Mouse (Mus musculus) gastrocnemius, adult 2 months (tissue): ENCODE results near the gene Ybx2. TPM values are rescaled to one million over a fixed set of nuclear protein-coding genes. Genes with fewer than 3 reads are reported as not detected.
A peak's percentile ranks its signal among the peaks of the same experiment; 100 is the strongest.

ENCODE experiments used
- DNase-seq: peaks from one replicate; pipeline ENCODE4 v3.0.0; 2022
- H3K27ac ChIP-seq: fragments of 200-600 bp; 2 replicates; pipeline ENCODE4 v1.8.1; 2022; ENCODE audit warnings: mild to moderate bottlenecking
- H3K4me3 ChIP-seq: fragments of 200-600 bp; 2 replicates; pipeline ENCODE4 v1.8.1; 2022; ENCODE audit warnings: mild to moderate bottlenecking, moderate library complexity
- CTCF ChIP-seq: fragments of 200-600 bp; IDR thresholded peaks from 2 replicates; pipeline ENCODE4 v1.8.1; 2022; ENCODE audit warnings: antibody characterized with exemption, mild to moderate bottlenecking, moderate library complexity
- intact Hi-C: fragments of 180-260 bp; cut with DNase I; formaldehyde crosslinking; loops from one replicate; pipeline ENCODE4 v1.15.1; 2025
- total RNA-seq, 2 experiments: library from RNA; stranded (reverse); gene quantifications; 2 replicates each; pipeline ENCODE4 v1.2.3; 2021

Gene Ybx2
- total RNA-seq, 2 experiments from 2014 or later = 8.0 to 16.5 TPM

DNA sequence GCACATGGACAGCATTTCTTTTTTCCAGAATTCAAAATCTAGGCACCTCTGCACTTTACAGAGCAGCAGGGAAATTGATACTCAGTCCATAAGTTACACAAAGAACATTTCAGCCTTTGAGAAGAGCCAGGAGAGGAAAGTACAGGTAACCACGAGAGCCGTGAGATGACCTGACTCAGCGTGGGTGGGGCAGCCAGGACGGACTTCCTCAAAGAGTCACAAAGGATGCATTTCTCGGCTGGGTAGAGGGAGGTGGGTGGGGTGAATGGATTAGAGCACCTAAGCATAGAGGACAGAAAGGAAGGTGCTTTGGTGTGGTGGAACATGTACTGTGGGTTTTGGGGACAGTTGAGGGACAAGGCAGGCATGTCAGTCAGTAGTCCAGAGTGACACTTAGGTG lies 26.2 kb downstream of the Ybx2 start:
- Histone ChIP-seq H3K4me3 (no peak overlapping the region), H3K27ac (no peak overlapping the region)
- no peak for DNase-seq
- intact Hi-C loops = no loop called here
- TF ChIP-seq CTCF = no peak

DNA sequence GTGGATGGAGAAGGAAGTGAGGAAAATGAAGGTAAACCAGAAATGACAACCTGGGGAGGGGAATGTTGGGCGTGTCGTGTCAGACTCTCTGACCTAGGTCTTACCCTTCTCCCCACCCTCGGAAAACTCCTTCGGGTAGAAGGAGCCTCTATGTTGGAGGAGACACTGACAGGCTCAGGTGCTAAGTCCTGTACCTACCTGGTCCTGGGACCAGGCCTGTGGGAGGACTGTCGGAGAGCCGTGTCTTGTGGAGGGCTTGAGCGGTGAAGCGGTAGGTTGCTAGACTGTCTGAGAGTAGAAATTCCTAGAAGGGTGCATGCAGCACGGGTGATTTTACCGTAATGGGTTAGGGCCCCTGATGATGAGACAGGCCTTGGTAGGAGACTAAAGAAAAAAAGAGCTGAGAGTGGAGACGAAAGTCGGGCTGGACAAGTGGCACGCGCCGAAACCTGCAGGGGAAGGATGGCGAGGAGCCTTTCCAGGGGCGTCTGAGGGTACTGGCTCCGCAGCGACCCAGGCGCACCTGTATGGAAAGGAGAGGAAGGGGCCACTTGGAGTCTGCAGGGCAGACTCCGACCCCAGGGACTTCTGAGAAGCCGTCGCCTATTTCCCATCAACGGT lies 29.2 kb downstream of the Ybx2 start, which contains the start of gene Cldn7:
Cldn7 (plus strand) TSS at position 130 of the 621 bp plus-strand sequence.
- Histone ChIP-seq H3K27ac (no peak within 1 kb of the TSS), H3K4me3 (peak within 1 kb of the TSS; percentile 40)
- TF ChIP-seq CTCF = no peak
- DNase-seq = no peak
- intact Hi-C loops = no loop called here

DNA sequence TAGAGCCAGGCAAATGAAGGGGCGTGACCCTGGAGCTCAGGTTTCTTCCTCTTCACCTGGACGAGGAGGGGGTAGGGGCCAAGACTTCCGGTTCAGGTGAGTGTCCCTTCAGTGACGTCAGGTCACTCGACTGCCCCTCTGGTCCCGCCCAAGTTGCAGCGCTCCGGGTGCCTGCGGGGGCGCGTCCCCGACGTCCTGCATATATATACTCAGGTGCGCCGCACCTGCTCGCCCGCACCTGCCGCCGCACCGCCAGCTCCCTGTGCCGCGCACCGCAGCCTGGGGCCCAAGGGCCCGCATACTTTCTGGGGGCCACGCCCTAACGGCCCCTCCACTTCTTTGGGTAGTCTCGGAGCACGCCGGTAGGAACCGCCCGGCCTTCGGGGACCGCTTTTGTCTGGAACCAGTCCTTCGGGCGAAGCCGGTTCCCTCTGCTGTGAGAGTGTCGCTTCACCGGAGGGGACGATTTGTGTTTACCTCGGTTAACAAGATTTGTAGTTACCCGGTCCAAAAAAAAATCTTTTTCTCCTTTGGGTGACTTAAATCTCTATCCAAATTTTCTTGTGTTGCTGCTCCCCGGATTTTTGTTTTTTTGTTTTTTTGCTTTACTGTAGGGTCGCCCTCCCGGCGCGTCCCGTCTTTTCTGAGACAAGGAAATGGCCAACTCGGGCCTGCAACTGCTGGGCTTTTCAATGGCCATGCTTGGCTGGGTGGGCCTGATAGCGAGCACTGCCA lies 29.8 kb downstream of the Ybx2 start:
- no peak overlapping the region for H3K27ac ChIP-seq
- H3K4me3 ChIP-seq = peak overlapping the region; percentile 40
- no peak for DNase-seq
- intact Hi-C loops = no loop called here
- no peak for TF ChIP-seq CTCF

DNA sequence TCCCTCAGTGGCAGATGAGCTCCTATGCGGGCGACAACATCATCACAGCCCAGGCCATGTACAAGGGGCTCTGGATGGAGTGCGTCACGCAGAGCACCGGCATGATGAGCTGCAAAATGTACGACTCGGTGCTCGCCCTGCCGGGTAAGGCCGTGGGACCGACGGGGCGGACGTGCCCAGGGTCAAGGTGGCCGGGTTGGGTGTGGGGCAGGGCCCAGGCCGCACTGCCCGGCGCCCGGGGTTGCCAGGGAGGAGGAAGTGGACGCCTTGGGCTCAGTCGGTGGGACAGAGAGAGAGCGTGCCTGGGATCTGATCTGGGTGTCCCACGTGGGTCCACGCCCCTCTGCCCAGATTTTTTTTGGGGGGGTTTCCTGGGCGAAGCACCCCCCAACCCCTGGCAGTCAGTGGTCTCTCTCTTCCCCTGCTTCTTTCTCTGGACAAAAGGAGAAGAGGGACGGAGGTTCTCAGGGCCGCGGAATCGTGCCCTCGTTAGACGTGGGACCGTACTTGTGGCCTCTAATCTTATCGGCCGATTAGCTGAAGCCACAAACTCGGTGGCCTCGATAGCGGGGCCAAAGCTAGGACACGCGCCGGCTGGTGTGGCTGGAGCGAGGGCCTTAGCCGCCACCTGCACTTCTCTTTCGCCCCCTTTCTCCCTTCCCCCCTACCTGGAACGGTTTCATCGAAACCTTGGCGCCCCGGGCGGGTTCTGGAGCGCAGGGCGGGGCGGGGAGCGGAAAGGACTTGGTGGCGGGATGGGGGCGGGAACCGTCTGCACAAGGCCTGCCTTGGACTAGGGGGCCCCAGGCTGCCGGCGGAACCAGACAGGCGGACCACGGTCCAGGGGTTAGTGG lies 30.6 kb downstream of the Ybx2 start:
- intact Hi-C loops = no loop called here
- TF ChIP-seq CTCF = no peak
- peak overlapping the region; percentile 71 for H3K4me3 ChIP-seq
- DNase-seq = peak; percentile 53
- H3K27ac ChIP-seq = no peak overlapping the region

DNA sequence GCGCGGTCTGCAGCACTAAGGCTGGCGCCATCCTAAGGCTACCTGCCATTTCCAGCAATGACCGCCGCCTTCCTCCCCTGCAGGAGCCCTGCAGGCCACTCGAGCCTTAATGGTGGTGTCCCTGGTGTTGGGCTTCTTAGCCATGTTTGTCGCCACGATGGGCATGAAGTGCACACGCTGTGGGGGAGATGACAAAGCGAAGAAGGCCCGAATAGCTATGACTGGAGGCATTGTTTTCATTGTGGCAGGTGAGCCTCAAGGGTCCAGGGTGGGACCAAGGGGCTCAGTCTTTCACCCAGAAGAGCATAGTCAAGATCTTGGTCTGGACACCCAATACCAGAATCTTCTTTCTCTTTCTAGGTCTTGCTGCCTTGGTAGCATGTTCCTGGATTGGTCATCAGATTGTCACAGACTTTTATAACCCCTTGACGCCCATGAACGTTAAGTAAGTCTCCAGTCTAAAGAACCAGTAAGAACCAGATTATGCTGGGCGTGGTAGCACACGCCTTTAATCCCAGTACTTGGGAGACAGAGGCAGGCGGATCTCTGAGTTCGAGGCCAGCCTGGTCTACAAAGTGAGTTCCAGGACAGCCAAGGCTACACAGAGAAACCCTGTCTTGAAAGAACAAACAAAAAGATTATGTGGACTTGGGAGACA lies 31.4 kb downstream of the Ybx2 start:
- no peak for DNase-seq
- Histone ChIP-seq H3K4me3 (peak overlapping the region; percentile 71), H3K27ac (no peak overlapping the region)
- TF ChIP-seq CTCF = no peak
- intact Hi-C loops = no loop called here

DNA sequence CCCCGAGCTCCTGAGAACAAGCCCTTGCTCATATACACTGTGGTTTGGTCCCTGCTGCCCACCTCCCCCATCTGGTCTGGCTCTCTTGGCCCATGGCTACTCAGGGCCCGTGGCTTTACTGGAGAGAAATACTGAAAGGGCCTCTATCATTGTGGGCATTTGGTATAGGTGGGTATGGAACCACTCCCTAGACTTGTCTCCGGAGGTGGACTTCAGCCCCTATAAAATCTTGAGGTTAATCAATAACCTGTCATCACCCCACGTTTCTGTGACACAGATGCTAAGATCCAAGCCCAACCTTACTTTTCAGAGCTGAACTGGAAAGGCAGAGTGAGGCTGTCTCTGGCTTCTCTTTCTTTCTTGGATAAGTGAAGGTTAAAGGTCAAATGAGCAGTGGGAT lies 33.2 kb downstream of the Ybx2 start:
- DNase-seq = no peak
- Histone ChIP-seq H3K4me3 (no peak overlapping the region), H3K27ac (no peak overlapping the region)
- intact Hi-C loops = no loop called here
- TF ChIP-seq CTCF = no peak

DNA sequence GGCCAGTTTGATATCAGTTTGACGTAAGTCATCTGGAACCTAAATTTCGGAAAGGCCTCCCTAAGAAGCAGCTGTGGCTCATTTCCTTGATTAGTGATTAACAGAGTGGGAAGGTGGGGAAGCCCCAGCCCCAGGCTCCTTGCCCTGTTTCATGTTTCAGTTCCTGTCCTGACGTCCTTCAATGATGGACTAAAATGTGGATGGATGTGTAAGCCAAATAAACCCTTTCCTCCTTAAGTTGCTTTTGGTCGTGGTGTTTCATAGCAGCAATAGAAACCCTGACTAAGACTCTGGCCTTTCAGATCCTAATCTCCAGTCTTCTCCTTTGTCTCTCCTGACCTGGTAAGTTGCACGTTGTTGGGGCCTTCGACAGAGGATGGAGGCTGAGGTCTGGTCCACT lies 34.6 kb downstream of the Ybx2 start:
- H3K4me3 ChIP-seq = no peak overlapping the region
- intact Hi-C loops = no loop called here
- TF ChIP-seq CTCF = no peak
- H3K27ac ChIP-seq = no peak overlapping the region
- no peak for DNase-seq

DNA sequence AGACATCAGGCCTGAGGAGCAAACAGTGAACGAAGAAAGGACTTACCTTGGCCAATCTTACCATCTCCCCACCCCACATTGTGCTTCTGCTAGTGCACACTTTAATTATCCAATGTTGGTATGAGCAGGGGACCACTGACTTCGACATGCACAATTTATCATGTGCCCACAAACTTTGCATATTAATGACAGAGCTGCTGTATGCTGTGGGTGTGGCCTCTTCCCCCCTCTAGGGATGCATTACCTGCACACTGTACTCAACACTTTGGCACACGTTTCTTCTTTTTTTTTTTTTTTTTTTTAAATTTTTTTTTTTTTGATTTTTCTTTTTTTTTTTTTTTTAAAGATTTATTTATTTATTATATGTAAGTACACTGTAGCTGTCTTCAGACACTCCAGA lies 35.2 kb downstream of the Ybx2 start:
- DNase-seq = no peak
- intact Hi-C loops = no loop called here
- H3K4me3 ChIP-seq = no peak overlapping the region
- no peak overlapping the region for H3K27ac ChIP-seq
- TF ChIP-seq CTCF = no peak

DNA sequence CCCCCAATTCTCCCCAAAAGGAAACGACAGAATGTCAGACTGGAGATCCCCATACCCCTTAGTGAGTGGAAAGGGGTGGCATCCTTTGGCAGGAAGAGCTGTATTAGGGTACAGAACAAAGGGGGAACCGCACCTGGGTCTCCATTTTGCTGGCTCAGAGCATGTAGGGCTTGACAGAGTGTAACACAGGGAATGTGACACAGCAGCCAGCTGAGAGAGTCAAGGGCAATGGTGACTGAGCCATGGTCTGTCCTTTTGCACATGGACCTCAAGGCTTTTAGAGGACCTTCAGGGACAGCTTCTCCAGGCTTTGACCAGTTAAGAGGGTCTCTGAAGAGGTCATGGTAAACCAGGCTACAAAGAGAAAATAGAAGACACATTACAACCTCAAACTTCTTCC lies 39.3 kb downstream of the Ybx2 start:
- H3K4me3 ChIP-seq = no peak overlapping the region
- no peak for DNase-seq
- intact Hi-C loops = no loop called here
- no peak overlapping the region for H3K27ac ChIP-seq
- no peak for TF ChIP-seq CTCF

DNA sequence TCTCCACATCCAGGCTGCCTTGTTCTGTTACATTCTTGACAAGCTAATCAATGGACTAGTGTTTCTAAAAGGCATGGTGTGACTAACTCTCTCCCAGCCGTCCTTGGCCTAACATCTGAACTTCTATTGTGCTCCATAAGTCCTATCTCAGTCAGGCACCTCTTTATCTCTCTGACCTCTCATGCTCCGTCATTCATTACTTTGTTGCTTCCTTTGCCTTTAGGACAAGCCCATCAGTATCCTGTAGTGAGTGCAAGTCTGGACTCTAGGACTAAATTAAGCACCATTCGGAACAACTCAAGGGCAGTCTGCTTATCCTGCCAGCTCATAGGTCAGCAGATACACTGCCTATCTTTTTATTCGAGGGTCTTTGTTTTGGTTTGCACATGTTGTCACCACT lies 40.7 kb downstream of the Ybx2 start:
- Histone ChIP-seq H3K4me3 (no peak overlapping the region), H3K27ac (no peak overlapping the region)
- intact Hi-C loops = no loop called here
- no peak for DNase-seq
- no peak for TF ChIP-seq CTCF

DNA sequence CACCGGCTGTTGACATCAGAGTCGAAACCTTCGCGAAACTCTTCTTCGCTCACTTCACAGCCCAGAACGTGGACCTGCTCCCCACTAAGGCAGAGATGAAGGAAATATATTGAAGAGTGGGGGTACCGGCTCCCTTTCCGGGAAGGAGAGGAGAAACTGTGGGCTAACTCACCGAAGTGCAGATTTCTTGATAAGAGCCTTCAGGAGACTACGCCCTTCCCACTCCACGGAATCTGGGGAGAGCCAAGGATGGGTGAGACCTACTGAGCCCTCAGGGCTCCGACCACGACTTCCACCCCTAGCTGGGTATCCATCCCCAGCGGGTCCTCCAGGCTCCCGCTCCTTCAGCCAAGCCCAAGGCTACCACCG lies 44.2 kb downstream of the Ybx2 start:
- intact Hi-C loops = loop anchor here (2.0 kb wide), 1 partner anchor 29 kb away; no protein-coding TSS in a partner anchor
- H3K27ac ChIP-seq = peak overlapping the region; percentile 99
- TF ChIP-seq CTCF = no peak

More for the DNA sequence above, 44.2 kb downstream of the Ybx2 start:
- peak overlapping the region; percentile 92 for H3K4me3 ChIP-seq
- no peak for DNase-seq
